Mouse (Mus musculus): Measurements from ENCODE around the gene Stx4a.
A peak's percentile ranks its signal among the peaks of the same experiment; 100 is the strongest.
"Not testable (repeated sequence)": the region's sequence is repeated elsewhere in the genome, so short reads cannot be mapped to it uniquely, and the experiment has no call there.

Stx4a gene

GRCm38 (mm10) chr7:127824176-127824871 is at the start of gene Stx4a, which contains the start of gene Stx1b:
Stx4a (plus strand) TSS chr7:127824294.
Stx1b (minus strand) TSS chr7:127824549.
- DNase-seq (ENCODE audit: low spot score in 2 of 2): no peak

GRCm38 (mm10) chr7:127775837-127776236 is 48.3 kb upstream of the Stx4a start:
- not testable (repeated sequence) for DNase-seq (ENCODE audit: low spot score in 2 of 2)

- DNase-seq (ENCODE audit: low spot score in 2 of 2): peak; percentile 74 to 85
Observed at GRCm38 (mm10) chr7:127776426-127776825, 47.7 kb upstream of the Stx4a start, which contains the start of gene Setd1a. Setd1a (plus strand) TSS chr7:127776670.

- peak; percentile 92 to 94 for DNase-seq (ENCODE audit: low spot score in 2 of 2)
Observed at GRCm38 (mm10) chr7:127776878-127777473, 47.1 kb upstream of the Stx4a start.

- peak in 1 of 2 experiments; percentile 46 for DNase-seq (ENCODE audit: low spot score in 2 of 2)
Observed at GRCm38 (mm10) chr7:127777474-127778266, 46.4 kb upstream of the Stx4a start.

- no peak for DNase-seq (ENCODE audit: low spot score in 2 of 2)
Observed at GRCm38 (mm10) chr7:127778350-127778749, 45.7 kb upstream of the Stx4a start.

GRCm38 (mm10) chr7:127785308-127785707 is 38.8 kb upstream of the Stx4a start, which contains the start of gene Gm49388:
Gm49388 (plus strand) TSS chr7:127785608.
- no peak for DNase-seq (ENCODE audit: low spot score in 2 of 2)

GRCm38 (mm10) chr7:127797076-127797845 is 26.8 kb upstream of the Stx4a start:
- DNase-seq (ENCODE audit: low spot score in 2 of 2): no peak

GRCm38 (mm10) chr7:127798591-127798990 is 25.5 kb upstream of the Stx4a start:
- no peak for DNase-seq (ENCODE audit: low spot score in 2 of 2)

GRCm38 (mm10) chr7:127799211-127799610 is 24.9 kb upstream of the Stx4a start:
- DNase-seq (ENCODE audit: low spot score in 2 of 2): no peak

GRCm38 (mm10) chr7:127799738-127800137 is 24.4 kb upstream of the Stx4a start:
- no peak for DNase-seq (ENCODE audit: low spot score in 2 of 2)

GRCm38 (mm10) chr7:127800435-127801009 is 23.6 kb upstream of the Stx4a start, which contains the start of gene Hsd3b7:
Hsd3b7 (plus strand) TSS chr7:127800604.
- peak; percentile 61 to 74 for DNase-seq (ENCODE audit: low spot score in 2 of 2)

GRCm38 (mm10) chr7:127801010-127801621 is 23.0 kb upstream of the Stx4a start:
- DNase-seq (ENCODE audit: low spot score in 2 of 2): no peak

- DNase-seq (ENCODE audit: low spot score in 2 of 2): no peak
Observed at GRCm38 (mm10) chr7:127802313-127802712, 21.8 kb upstream of the Stx4a start.

GRCm38 (mm10) chr7:127808821-127809220 is 15.3 kb upstream of the Stx4a start:
- DNase-seq (ENCODE audit: low spot score in 2 of 2): no peak

GRCm38 (mm10) chr7:127809846-127810245 is 14.2 kb upstream of the Stx4a start:
- no peak for DNase-seq (ENCODE audit: low spot score in 2 of 2)

- no peak for DNase-seq (ENCODE audit: low spot score in 2 of 2)
Observed at GRCm38 (mm10) chr7:127810650-127811049, 13.4 kb upstream of the Stx4a start.

GRCm38 (mm10) chr7:127811240-127811639 is 12.9 kb upstream of the Stx4a start:
- no peak for DNase-seq (ENCODE audit: low spot score in 2 of 2)

- DNase-seq (ENCODE audit: low spot score in 2 of 2): no peak
Observed at GRCm38 (mm10) chr7:127812292-127812691, 11.8 kb upstream of the Stx4a start.

GRCm38 (mm10) chr7:127813821-127814220 is 10.3 kb upstream of the Stx4a start:
- no peak for DNase-seq (ENCODE audit: low spot score in 2 of 2)

All from spleen, postnatal 14 days (tissue).